Mouse (Mus musculus): ENCODE measurements around the gene Alg13.

GRCm38 (mm10) chrX:144408036-144408435, 90.4 kb downstream of the Alg13 start:
- TF ChIP-seq CTCF (IDR thresholded peaks at IDR 0.05; ENCODE audit: low read depth) (no peak), EP300 (optimal IDR thresholded peaks at IDR 0.05) (no peak)

Measured in stomach, postnatal 0 days (tissue).